Mouse (Mus musculus) brain, embryonic 14.5 days (tissue): ENCODE measurements around the gene Ino80.

Experiments used
- CTCF ChIP-seq: fragments of 200-500 bp; IDR thresholded peaks from 2 replicates; pipeline ENCODE4 v1.5.1; 2012; ENCODE audit warnings: inconsistent platforms, mild to moderate bottlenecking, moderate library complexity, borderline replicate concordance; ENCODE audit not compliant: insufficient read depth, insufficient read length; ENCODE audit errors: extremely low read depth
- POLR2A ChIP-seq: fragments of 200-500 bp; IDR thresholded peaks from 2 replicates; pipeline ENCODE4 v1.6.1; 2012; ENCODE audit warnings: mild to moderate bottlenecking, inconsistent platforms, borderline replicate concordance; ENCODE audit not compliant: poor library complexity, insufficient read depth, insufficient read length, severe bottlenecking; ENCODE audit errors: extremely low read depth

DNA sequence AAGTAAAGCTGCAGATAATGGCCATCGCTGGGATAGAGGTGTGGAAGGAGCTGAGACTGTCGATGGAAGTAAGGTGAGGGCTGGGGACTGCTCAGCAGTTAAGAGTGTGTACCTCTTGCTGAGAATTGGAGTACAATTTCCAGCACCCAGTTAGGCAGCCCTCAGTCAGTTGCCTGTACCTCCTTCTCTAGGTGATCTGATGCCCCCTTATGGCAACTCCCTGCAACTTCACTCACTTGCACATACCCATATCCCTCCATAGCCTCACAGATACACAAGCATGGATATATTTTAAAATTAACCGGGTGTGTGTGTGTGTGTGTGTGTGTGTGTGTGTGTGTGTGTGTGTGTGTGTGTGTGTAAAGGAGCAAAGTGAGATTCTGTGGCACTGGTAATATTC is 34.8 kb upstream of the Ino80 start:
- no peak for TF ChIP-seq CTCF
- no peak for TF ChIP-seq POLR2A
